9 mouse cellular contexts compared by ENCODE assay signal in genomic region chr5:118635476-118636187, GRCm38 (mm10).
A peak's percentile ranks its signal among the peaks of the same experiment; 100 is the strongest.
DNase-seq lines count a peak whose midpoint lies in the region; ATAC-seq and TF ChIP-seq lines count a peak whose summit lies in the region.
"Had no signal": no experiment of that assay in that cellular context is flagged by ENCODE, and none has a peak within 500 bp of the region (broad histone marks: within the 10 kb centered on the region; RNA-seq: fewer than 3 reads in every experiment).

No protein-coding gene starts in this region.

- peaks cover 65% of the 10 kb centered on the region for H3K4me1 ChIP-seq in heart, embryonic 12.5 days (replicated peaks)
- peaks cover 49% of the 10 kb centered on the region for H3K4me1 ChIP-seq in embryonic facial prominence, embryonic 15.5 days
- H3K4me1 ChIP-seq in limb, embryonic 14.5 days (ENCODE audit: control insufficient read depth, insufficient read depth, low read length), result peaks cover 23% of the 10 kb centered on the region

- intact Hi-C loops in left cerebral cortex, postnatal 14 days (cut with DNase I), result no loop called here

- H3K36me3 ChIP-seq in heart, embryonic 12.5 days, result no peaks in the 10 kb centered on the region
- H3K36me3 ChIP-seq in embryonic facial prominence, embryonic 15.5 days, result no peaks in the 10 kb centered on the region
- H3K36me3 ChIP-seq in limb, embryonic 14.5 days (ENCODE audit: control insufficient read depth, insufficient read depth, low read length), result no peaks in the 10 kb centered on the region

- POLR2A ChIA-PET in Patski (lab: Charles Lee), result no interaction called here

- CTCF ChIA-PET in Patski (lab: Charles Lee), result interaction anchor here (0.6 kb wide), 1 partner anchor 40 kb away, joined by 3 read pairs; no protein-coding TSS in a partner anchor

- no peak for TF ChIP-seq POLR2A in limb, embryonic 14.5 days (IDR thresholded peaks at IDR 0.05; ENCODE audit: borderline replicate concordance, extremely low read depth, insufficient read depth, insufficient read length)

- in situ Hi-C loops in Patski (cut with MboI; ENCODE audit: low pct_unique_long_range_greater_than_20kb), result no loop called here

- no peak overlapping the region for H3K4me3 ChIP-seq in heart, embryonic 12.5 days
- H3K4me3 ChIP-seq in embryonic facial prominence, embryonic 15.5 days (replicated peaks), result no peak overlapping the region
- no peak overlapping the region for H3K4me3 ChIP-seq in limb, embryonic 14.5 days (replicated peaks; ENCODE audit: low read length)
- H3K4me3 ChIP-seq: left cerebral cortex, adult 2 months had no signal

- H3K9me3 ChIP-seq in heart, embryonic 12.5 days (replicated peaks), result no peaks in the 10 kb centered on the region
- H3K9me3 ChIP-seq in embryonic facial prominence, embryonic 15.5 days (replicated peaks), result no peaks in the 10 kb centered on the region
- no peaks in the 10 kb centered on the region for H3K9me3 ChIP-seq in limb, embryonic 14.5 days (ENCODE audit: control insufficient read depth, low read length)

- no peak for ATAC-seq in heart, embryonic 12.5 days (ENCODE audit: insufficient number of reproducible peaks, low FRiP score)
- ATAC-seq in Patski, result peak; percentile 37
- no peak for ATAC-seq in embryonic facial prominence, embryonic 15.5 days (ENCODE audit: insufficient number of reproducible peaks, low FRiP score, low TSS enrichment, low read depth)
- ATAC-seq in limb, embryonic 14.5 days (ENCODE audit: low FRiP score, low read depth), result no peak

- no peak for DNase-seq in heart, adult 11 months
- no peak for DNase-seq in Patski (ENCODE audit: low read depth, low spot score)
- DNase-seq in limb, embryonic 14.5 days (ENCODE audit: low spot score), result no peak
- no peak for DNase-seq in left cerebral cortex, postnatal 14 days (ENCODE audit: low spot score in 2 of 2)
- DNase-seq in right cerebral cortex, postnatal 36 days (ENCODE audit: low spot score in 2 of 2), result no peak
- no peak for DNase-seq in adrenal gland, adult (ENCODE audit: inconsistent age in 2 of 2, low spot score in 1 of 2)

- peak overlapping the region; percentile 57; the same call in 1 of the 2 replicates for H3K9ac ChIP-seq in heart, embryonic 12.5 days
- no peak overlapping the region for H3K9ac ChIP-seq in embryonic facial prominence, embryonic 15.5 days
- 0 out of 2 replicates have a peak overlapping the region, but pooled peaks have one; percentile 26 for H3K9ac ChIP-seq in limb, embryonic 14.5 days (ENCODE audit: low read depth, low read length, severe bottlenecking)

- WGBS in heart, embryonic 12.5 days, result 23% methylated on average over 11 of the region's 11 CpGs
- WGBS in embryonic facial prominence, embryonic 15.5 days, result 11% methylated on average over 11 of the region's 11 CpGs
- 23% methylated on average over 11 of the region's 11 CpGs for WGBS in limb, embryonic 14.5 days

- peak overlapping the region; percentile 34 for H3K27ac ChIP-seq in heart, embryonic 12.5 days (ENCODE audit: poor library complexity, severe bottlenecking)
- H3K27ac ChIP-seq in embryonic facial prominence, embryonic 15.5 days (replicated peaks), result 0 out of 2 replicates have a peak overlapping the region, but pooled peaks have one; percentile 9
- no peak overlapping the region for H3K27ac ChIP-seq in limb, embryonic 14.5 days (replicated peaks; ENCODE audit: low read depth, low read length)
- H3K27ac ChIP-seq: left cerebral cortex, adult 2 months had no signal

- H3K27me3 ChIP-seq in heart, embryonic 12.5 days (replicated peaks), result no peaks in the 10 kb centered on the region
- H3K27me3 ChIP-seq in Patski, result no peaks in the 10 kb centered on the region
- no peaks in the 10 kb centered on the region for H3K27me3 ChIP-seq in embryonic facial prominence, embryonic 15.5 days
- no peaks in the 10 kb centered on the region for H3K27me3 ChIP-seq in limb, embryonic 14.5 days (ENCODE audit: control insufficient read depth, insufficient read depth, low read length)

- peak overlapping the region; percentile 20 for H3K4me2 ChIP-seq in heart, embryonic 12.5 days
- H3K4me2 ChIP-seq in embryonic facial prominence, embryonic 15.5 days (replicated peaks), result no peak overlapping the region
- no peak overlapping the region for H3K4me2 ChIP-seq in limb, embryonic 14.5 days (replicated peaks; ENCODE audit: low read depth, low read length, severe bottlenecking)

- TF ChIP-seq CTCF in Patski (IDR thresholded peaks at IDR 0.05), result no peak
